Comparison of ENCODE assay signal across 19 mouse cellular contexts in genomic region chr4:59891723-59892416, GRCm38 (mm10). TPM values are rescaled to one million over a fixed set of nuclear protein-coding genes. Genes with fewer than 3 reads are reported as not detected.
"Had no signal": no experiment of that assay in that cellular context is flagged by ENCODE, and none has a peak within 500 bp of the region (broad histone marks: within the 10 kb centered on the region; RNA-seq: fewer than 3 reads in every experiment).

No protein-coding gene starts in this region.

- H3K27ac ChIP-seq: layer of hippocampus, adult 2 months; limb, embryonic 12.5 days; liver, embryonic 13.5 days; lung, embryonic 15.5 days; neural tube, embryonic 15.5 days had no signal

- H3K9ac ChIP-seq: limb, embryonic 12.5 days; liver, embryonic 13.5 days; liver, postnatal 0 days; lung, embryonic 15.5 days; neural tube, embryonic 15.5 days had no signal

- H3K9me3 ChIP-seq: limb, embryonic 12.5 days; liver, embryonic 13.5 days; lung, embryonic 15.5 days; neural tube, embryonic 15.5 days had no signal

- H3K27me3 ChIP-seq: limb, embryonic 12.5 days; liver, embryonic 13.5 days; lung, embryonic 15.5 days; neural tube, embryonic 15.5 days had no signal

- H3K4me3 ChIP-seq: layer of hippocampus, adult 2 months; limb, embryonic 12.5 days; liver, embryonic 13.5 days; lung, embryonic 15.5 days; myocyte; neural tube, embryonic 15.5 days had no signal

- DNase-seq: kidney, postnatal 10 days; kidney, postnatal 4 days; liver; liver, embryonic 13.5 days; liver, postnatal 0 days; lung, postnatal 14 days; right cerebral cortex, adult 18-20 months; right cerebral cortex, postnatal 25 days; thymus, postnatal 36 days had no signal

- H3K4me2 ChIP-seq: limb, embryonic 12.5 days; liver, embryonic 13.5 days; lung, embryonic 15.5 days; neural tube, embryonic 15.5 days had no signal

- ATAC-seq: liver, postnatal 0 days had no signal

- H3K4me1 ChIP-seq: limb, embryonic 12.5 days; liver, embryonic 13.5 days; lung, embryonic 15.5 days; neural tube, embryonic 15.5 days had no signal

RNA-seq across cellular contexts. Expression of gene Slc46a2, which starts 23.0 kb away (rescaled TPM):
- total RNA-seq: layer of hippocampus, adult 2 months; layer of hippocampus, postnatal 10 days; left cerebral cortex, postnatal 36 days; megakaryocyte-erythroid progenitor cell, adult 5-6 weeks had no signal
- polyA plus RNA-seq: limb, embryonic 12.5 days; liver, embryonic 13.5 days; liver, postnatal 0 days; myocyte; neural tube, embryonic 11.5 days; small intestine, adult 2 months had no signal
